Mouse (Mus musculus) lung, postnatal 25 days (tissue): ENCODE results near the gene Gm11168.
"Not testable (repeated sequence)": the region's sequence is repeated elsewhere in the genome, so short reads cannot be mapped to it uniquely, and the experiment has no call there.

Experiments
- DNase-seq: peaks from one replicate; pipeline ENCODE4 v3.0.0; 2022; ENCODE audit warnings: low spot score

The Gm11168 gene

GRCm38 (mm10) chr9:3025653-3026052 is 22.5 kb downstream of the Gm11168 start:
- peak; percentile 80 for DNase-seq

GRCm38 (mm10) chr9:3026136-3026535 is 23.0 kb downstream of the Gm11168 start:
- not testable (repeated sequence) for DNase-seq

- not testable (repeated sequence) for DNase-seq
These were observed 23.6 kb downstream of the Gm11168 start for GRCm38 (mm10) chr9:3026741-3027140.

- not testable (repeated sequence) for DNase-seq
These were observed 24.1 kb downstream of the Gm11168 start for GRCm38 (mm10) chr9:3027200-3027599.

- peak; percentile 43 for DNase-seq
These were observed 26.3 kb downstream of the Gm11168 start for GRCm38 (mm10) chr9:3029276-3030000.

GRCm38 (mm10) chr9:3030677-3031318 is 27.7 kb downstream of the Gm11168 start:
- DNase-seq, result not testable (repeated sequence)

- not testable (repeated sequence) for DNase-seq
These were observed 31.2 kb downstream of the Gm11168 start, which contains the start of gene Gm17535 for GRCm38 (mm10) chr9:3034299-3034698. TSS of gene Gm17535 (plus strand) at chr9:3034599.

- DNase-seq, result not testable (repeated sequence)
These were observed 33.4 kb downstream of the Gm11168 start, which contains the start of gene Gm10715 for GRCm38 (mm10) chr9:3036577-3036976. TSS of gene Gm10715 (plus strand) at chr9:3036877.

GRCm38 (mm10) chr9:3038161-3038560 is 35.0 kb downstream of the Gm11168 start:
- DNase-seq, result not testable (repeated sequence)
